Mouse (Mus musculus) limb, embryonic 15.5 days (tissue): Measurements from ENCODE around the gene Med25. TPM values are rescaled to one million over a fixed set of nuclear protein-coding genes. Genes with fewer than 3 reads are reported as not detected.

Experiments
- ATAC-seq: fragments of 200-750 bp; cut with Nextera tagmentation; 2 replicates; pipeline ENCODE4 v1.8.0; 2017; ENCODE audit warnings: low read depth, moderate TSS enrichment; ENCODE audit not compliant: insufficient number of reproducible peaks, low FRiP score, low TSS enrichment
- H3K27ac ChIP-seq: fragments of 300-500 bp; sonication (generic); 2 replicates; pipeline ENCODE4 v1.5.1; 2015; ENCODE audit warnings: moderate library complexity, mild to moderate bottlenecking, inconsistent platforms
- H3K27me3 ChIP-seq: fragments of 300-500 bp; sonication (generic); 2 replicates; pipeline ENCODE4 v1.6.1; 2015; ENCODE audit warnings: inconsistent platforms
- H3K36me3 ChIP-seq: fragments of 300-500 bp; sonication (generic); 2 replicates; pipeline ENCODE4 v1.6.1; 2015; ENCODE audit warnings: inconsistent platforms
- H3K4me1 ChIP-seq: fragments of 300-500 bp; sonication (generic); 2 replicates; pipeline ENCODE4 v1.6.1; 2015; ENCODE audit warnings: inconsistent platforms
- H3K4me2 ChIP-seq: fragments of 300-500 bp; sonication (generic); 2 replicates; pipeline ENCODE4 v1.6.1; 2015; ENCODE audit warnings: mild to moderate bottlenecking, inconsistent platforms
- H3K4me3 ChIP-seq: fragments of 300-500 bp; sonication (generic); 2 replicates; pipeline ENCODE4 v1.5.1; 2015; ENCODE audit warnings: mild to moderate bottlenecking, inconsistent platforms
- H3K9ac ChIP-seq: fragments of 300-500 bp; sonication (generic); 2 replicates; pipeline ENCODE4 v1.6.1; 2015; ENCODE audit warnings: inconsistent platforms
- H3K9me3 ChIP-seq: fragments of 300-500 bp; sonication (generic); 2 replicates; pipeline ENCODE4 v1.6.1; 2016; ENCODE audit warnings: inconsistent platforms
- WGBS: fragments of 180-500 bp; shearing (Covaris S2); methylation state at CpG from one replicate; pipeline ENCODE4 v1.1.7; 2015; 5-methylcytosine and 5-hydroxymethylcytosine counted together
- polyA plus RNA-seq: library from polyadenylated mRNA; unstranded; fragments of >200 nt; fragmentation: Nextera tagmentation; extraction: Ambion mirVana; gene quantifications from 2 replicates; pipeline ENCODE4 v1.2.1, GENCODE M21; 2015

The Med25 gene
- polyA plus RNA-seq = 103 and 109 TPM in 2 replicates

- peak; percentile 84 for ATAC-seq
- Histone ChIP-seq H3K4me2 (peak within 1 kb of the TSS; percentile 84), H3K36me3 (peaks cover 29% of the 10 kb centered on the region), H3K27ac (peak within 1 kb of the TSS; percentile 97), H3K9ac (peak within 1 kb of the TSS; percentile 77), H3K9me3 (no peaks in the 10 kb centered on the region), H3K4me3 (peak within 1 kb of the TSS; percentile 78), H3K4me1 (peaks cover 46% of the 10 kb centered on the region), H3K27me3 (no peaks in the 10 kb centered on the region)
- WGBS = under 1% methylated on average over 56 of the region's 56 CpGs
These were observed at the start of gene Med25 for GRCm38 (mm10) chr7:44892276-44892921. Gene Med25 (minus strand): TSS chr7:44892712.

GRCm38 (mm10) chr7:44938680-44939079, 46.2 kb upstream of the Med25 start:
- Histone ChIP-seq H3K4me2 (no peak overlapping the region), H3K27ac (no peak overlapping the region), H3K4me1 (no peaks in the 10 kb centered on the region), H3K27me3 (no peaks in the 10 kb centered on the region), H3K9me3 (no peaks in the 10 kb centered on the region; the same call in 1 of the 2 replicates), H3K4me3 (no peak overlapping the region), H3K36me3 (no peaks in the 10 kb centered on the region), H3K9ac (no peak overlapping the region)
- WGBS = 90% methylated on average over 4 of the region's 4 CpGs
- ATAC-seq = no peak

DNA sequence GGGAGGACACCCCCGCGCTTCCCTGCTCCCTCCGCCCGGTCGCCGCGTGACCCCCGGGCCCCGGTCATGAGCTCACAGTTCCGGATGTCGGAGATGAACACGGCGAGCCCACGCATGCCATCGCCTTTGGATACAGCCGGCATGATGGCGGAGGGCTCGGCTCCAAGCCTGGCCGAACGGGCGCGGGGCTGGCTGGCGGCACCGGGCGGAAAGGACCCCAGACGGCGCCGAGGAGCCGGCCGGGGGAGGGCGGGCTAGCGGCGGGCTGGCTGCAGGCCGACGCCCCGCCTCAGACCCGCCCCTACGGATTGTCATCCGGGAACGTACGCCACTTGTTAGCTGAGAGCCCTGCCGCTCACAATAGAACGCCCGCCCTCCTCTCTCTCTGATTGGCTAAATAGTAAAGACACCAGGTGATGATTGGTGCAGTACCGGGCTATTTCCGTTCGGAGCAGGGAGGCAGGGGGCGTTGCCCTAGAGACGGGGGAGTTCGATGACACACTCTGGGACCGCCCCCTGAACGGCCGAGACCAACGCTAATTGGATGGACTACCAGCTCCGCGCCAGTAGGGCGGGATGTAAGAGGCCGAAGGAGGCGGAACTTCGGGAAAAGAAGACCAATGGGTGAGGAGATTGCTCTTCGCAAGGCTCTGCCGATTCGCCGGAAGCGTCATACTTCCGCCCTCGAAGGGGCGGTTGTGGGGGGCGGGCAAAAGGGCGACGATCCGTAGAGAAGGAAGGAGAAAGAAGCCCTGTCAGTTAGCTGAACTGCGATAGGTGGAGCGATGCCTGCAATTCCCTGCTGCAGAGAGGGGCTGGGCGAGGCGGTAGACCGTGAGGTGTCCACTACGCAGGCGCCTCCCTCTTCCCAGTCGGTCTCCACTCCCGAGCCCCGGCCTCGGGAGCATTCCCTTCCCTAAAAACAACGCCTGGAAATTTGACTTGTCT, 37.0 kb upstream of the Med25 start, which contains the start of gene Ap2a1:
Gene Ap2a1, minus strand, starts transcription at position 293 of the 948 bp plus-strand sequence.
- under 1% methylated on average over 84 of the region's 84 CpGs for WGBS
- ATAC-seq = peak; percentile 100
- Histone ChIP-seq H3K4me2 (peak within 1 kb of the TSS; percentile 61), H3K27me3 (no peaks in the 10 kb centered on the region), H3K36me3 (peaks cover 15% of the 10 kb centered on the region), H3K9ac (peak within 1 kb of the TSS; percentile 79), H3K9me3 (no peaks in the 10 kb centered on the region), H3K4me3 (peak within 1 kb of the TSS; percentile 75), H3K27ac (peak within 1 kb of the TSS; percentile 96), H3K4me1 (peaks cover 28% of the 10 kb centered on the region)

- ATAC-seq = no peak
- Histone ChIP-seq H3K9ac (peak overlapping the region; percentile 79), H3K27ac (no peak overlapping the region), H3K4me2 (peak overlapping the region; percentile 57), H3K36me3 (peaks cover 23% of the 10 kb centered on the region), H3K27me3 (no peaks in the 10 kb centered on the region), H3K4me1 (peaks cover 28% of the 10 kb centered on the region), H3K9me3 (no peaks in the 10 kb centered on the region), H3K4me3 (peak overlapping the region; percentile 75)
- 0% methylated on average over 1 of the region's 1 CpGs for WGBS
These were observed 36.1 kb upstream of the Med25 start for GRCm38 (mm10) chr7:44928570-44928969.

DNA sequence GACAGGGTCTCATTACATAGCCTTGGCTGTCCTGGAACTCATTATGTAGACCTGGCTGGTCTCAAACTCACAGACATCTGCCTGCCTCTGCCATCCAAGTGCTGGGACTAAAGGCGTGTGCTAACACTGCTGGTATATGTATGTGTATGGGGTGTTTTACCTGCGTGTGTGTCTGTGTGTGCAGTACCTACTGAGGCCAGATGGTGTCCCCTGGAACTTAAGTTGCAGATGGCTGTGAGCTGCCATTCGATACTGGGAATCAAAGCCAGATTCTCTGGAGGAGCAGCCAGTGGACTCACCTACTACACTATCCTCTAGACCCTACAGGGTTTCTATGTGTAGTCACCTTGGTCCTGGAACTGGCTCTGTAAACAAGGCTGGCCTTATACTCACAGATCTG, 33.0 kb upstream of the Med25 start:
- H3K9ac ChIP-seq = no peak overlapping the region
- 75% methylated on average over 3 of the region's 3 CpGs for WGBS

DNA sequence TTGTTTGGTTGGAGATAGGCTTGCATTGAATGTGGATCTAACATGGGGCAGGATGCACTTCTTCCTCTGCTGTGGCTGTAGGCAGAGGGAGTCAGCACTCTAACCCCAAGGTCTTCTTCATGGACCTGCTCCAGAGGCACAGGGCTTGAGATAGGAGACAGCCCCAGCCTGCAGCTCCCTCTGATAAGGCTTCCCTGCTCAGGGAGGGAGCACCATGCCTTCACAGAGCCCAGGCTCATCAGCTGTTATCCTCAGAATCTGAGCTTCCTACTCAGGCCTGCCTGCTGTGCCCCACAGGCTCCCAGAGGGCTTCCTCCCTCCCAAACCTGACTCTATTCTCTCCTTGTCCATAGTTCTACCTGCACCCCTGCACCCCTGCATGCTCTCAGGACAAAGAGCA, 30.0 kb upstream of the Med25 start:
- Histone ChIP-seq H3K27me3 (no peaks in the 10 kb centered on the region), H3K9ac (no peak overlapping the region), H3K27ac (no peak overlapping the region), H3K36me3 (peaks cover 59% of the 10 kb centered on the region), H3K4me1 (peaks cover 10% of the 10 kb centered on the region), H3K4me2 (no peak overlapping the region), H3K4me3 (no peak overlapping the region), H3K9me3 (no peaks in the 10 kb centered on the region)
- no peak for ATAC-seq

More for the DNA sequence above, 33.0 kb upstream of the Med25 start:
- H3K4me2 ChIP-seq = no peak overlapping the region
- H3K4me3 ChIP-seq = no peak overlapping the region
- no peak for ATAC-seq
- peaks cover 26% of the 10 kb centered on the region for H3K4me1 ChIP-seq
- H3K9me3 ChIP-seq = no peaks in the 10 kb centered on the region
- H3K36me3 ChIP-seq = peaks cover 46% of the 10 kb centered on the region
- no peaks in the 10 kb centered on the region for H3K27me3 ChIP-seq
- H3K27ac ChIP-seq = no peak overlapping the region

GRCm38 (mm10) chr7:44919127-44919526, 26.6 kb upstream of the Med25 start:
- H3K9ac ChIP-seq = no peak overlapping the region
- peaks cover 63% of the 10 kb centered on the region for H3K36me3 ChIP-seq
- ATAC-seq = no peak
- no peak overlapping the region for H3K27ac ChIP-seq
- H3K9me3 ChIP-seq = no peaks in the 10 kb centered on the region
- no peaks in the 10 kb centered on the region for H3K27me3 ChIP-seq
- H3K4me1 ChIP-seq = 0 out of 2 replicates have a peak, but pooled peaks cover 4% of the 10 kb centered on the region
- H3K4me2 ChIP-seq = no peak overlapping the region
- H3K4me3 ChIP-seq = no peak overlapping the region
- 83% methylated on average over 5 of the region's 5 CpGs for WGBS

GRCm38 (mm10) chr7:44918219-44918618, 25.7 kb upstream of the Med25 start:
- Histone ChIP-seq H3K27me3 (no peaks in the 10 kb centered on the region), H3K4me1 (0 out of 2 replicates have a peak, but pooled peaks cover 4% of the 10 kb centered on the region), H3K9me3 (no peaks in the 10 kb centered on the region), H3K4me3 (no peak overlapping the region), H3K36me3 (peaks cover 66% of the 10 kb centered on the region), H3K27ac (no peak overlapping the region), H3K4me2 (no peak overlapping the region), H3K9ac (no peak overlapping the region)
- no peak for ATAC-seq
- 88% methylated on average over 3 of the region's 3 CpGs for WGBS

DNA sequence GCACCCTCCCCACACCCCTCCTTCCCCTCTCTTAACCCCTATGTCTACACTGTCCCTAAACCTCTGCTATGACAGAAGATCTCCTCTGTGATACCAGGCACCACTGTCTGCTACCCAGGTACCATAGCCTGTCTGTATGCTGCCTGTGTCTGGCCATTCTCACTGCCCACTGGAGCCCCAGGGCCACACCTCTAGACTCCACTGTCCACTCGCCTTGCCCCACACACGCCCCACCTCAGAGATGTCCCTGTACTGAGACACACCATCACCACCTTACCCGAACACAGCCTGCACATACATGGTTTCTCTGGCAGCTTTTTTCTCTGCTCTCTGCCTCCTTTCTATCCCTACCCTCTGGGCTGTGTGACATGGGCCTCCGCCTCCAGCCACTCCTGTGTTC, 24.4 kb upstream of the Med25 start:
- Histone ChIP-seq H3K27ac (no peak overlapping the region), H3K4me1 (0 out of 2 replicates have a peak, but pooled peaks cover 4% of the 10 kb centered on the region), H3K9me3 (no peaks in the 10 kb centered on the region), H3K9ac (no peak overlapping the region), H3K36me3 (peaks cover 62% of the 10 kb centered on the region), H3K4me2 (no peak overlapping the region), H3K27me3 (no peaks in the 10 kb centered on the region), H3K4me3 (no peak overlapping the region)
- ATAC-seq = 0 out of 2 replicates have a peak, but pooled peaks have one; percentile 30
- WGBS = 88% methylated on average over 4 of the region's 4 CpGs

DNA sequence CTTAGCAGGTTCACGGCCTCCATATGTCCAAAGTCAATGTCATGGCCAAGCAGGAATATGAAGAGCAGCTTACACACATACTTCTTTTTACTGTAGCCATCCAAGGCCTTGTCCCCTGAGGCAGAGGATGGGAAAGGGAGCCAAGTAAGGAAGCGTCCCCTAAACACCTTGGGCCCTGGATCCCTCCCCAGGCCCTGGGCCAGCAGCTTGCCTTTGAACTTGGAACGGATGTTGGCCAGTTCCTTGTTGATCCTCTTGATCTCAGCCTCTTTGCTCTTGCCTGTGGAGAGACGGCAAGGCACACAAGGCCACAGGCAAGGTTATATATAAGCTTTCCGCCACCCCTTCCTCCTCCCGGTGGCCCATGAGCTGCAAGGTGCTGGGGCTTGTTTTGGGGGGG, 23.7 kb upstream of the Med25 start:
- Histone ChIP-seq H3K4me2 (no peak overlapping the region), H3K4me1 (0 out of 2 replicates have a peak, but pooled peaks cover 4% of the 10 kb centered on the region), H3K9ac (no peak overlapping the region), H3K9me3 (no peaks in the 10 kb centered on the region), H3K27me3 (no peaks in the 10 kb centered on the region), H3K4me3 (no peak overlapping the region), H3K36me3 (peaks cover 65% of the 10 kb centered on the region), H3K27ac (no peak overlapping the region)
- ATAC-seq = no peak
- WGBS = 82% methylated on average over 6 of the region's 6 CpGs

- no peak overlapping the region for H3K9ac ChIP-seq
- H3K36me3 ChIP-seq = peaks cover 69% of the 10 kb centered on the region
- H3K27ac ChIP-seq = no peak overlapping the region
- no peak overlapping the region for H3K4me2 ChIP-seq
- H3K27me3 ChIP-seq = no peaks in the 10 kb centered on the region
- 0 out of 2 replicates have a peak, but pooled peaks cover 4% of the 10 kb centered on the region for H3K4me1 ChIP-seq
- 92% methylated on average over 9 of the region's 9 CpGs for WGBS
- no peak for ATAC-seq
- no peak overlapping the region for H3K4me3 ChIP-seq
- no peaks in the 10 kb centered on the region for H3K9me3 ChIP-seq
These were observed 22.8 kb upstream of the Med25 start for GRCm38 (mm10) chr7:44915314-44915713.

DNA sequence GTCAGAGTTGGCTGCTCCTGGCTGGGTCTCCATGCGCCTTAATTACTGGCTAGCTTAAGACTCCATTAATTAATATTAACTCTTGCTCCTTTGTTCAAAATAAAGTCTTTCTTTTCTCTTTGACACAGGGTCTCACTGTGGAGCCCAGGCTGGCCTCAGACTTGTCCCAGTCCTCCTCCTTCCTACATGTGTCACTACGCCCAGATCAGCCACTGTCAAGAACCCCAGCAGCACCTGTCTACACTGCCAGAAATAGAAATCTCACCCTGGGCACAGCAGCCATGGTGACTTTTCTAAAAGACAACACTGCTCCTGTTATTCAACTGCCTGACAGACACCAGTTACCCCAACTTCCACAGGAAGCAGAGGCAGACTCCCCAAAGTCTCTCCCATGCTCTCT, 21.9 kb upstream of the Med25 start:
- Histone ChIP-seq H3K4me3 (no peak overlapping the region), H3K4me2 (no peak overlapping the region), H3K9me3 (no peaks in the 10 kb centered on the region), H3K36me3 (peaks cover 72% of the 10 kb centered on the region), H3K27me3 (no peaks in the 10 kb centered on the region), H3K4me1 (0 out of 2 replicates have a peak, but pooled peaks cover 4% of the 10 kb centered on the region), H3K27ac (no peak overlapping the region), H3K9ac (no peak overlapping the region)
- 83% methylated on average over 2 of the region's 2 CpGs for WGBS
- no peak for ATAC-seq
